30 mouse cellular contexts compared by ENCODE assay signal in the genomic region with DNA sequence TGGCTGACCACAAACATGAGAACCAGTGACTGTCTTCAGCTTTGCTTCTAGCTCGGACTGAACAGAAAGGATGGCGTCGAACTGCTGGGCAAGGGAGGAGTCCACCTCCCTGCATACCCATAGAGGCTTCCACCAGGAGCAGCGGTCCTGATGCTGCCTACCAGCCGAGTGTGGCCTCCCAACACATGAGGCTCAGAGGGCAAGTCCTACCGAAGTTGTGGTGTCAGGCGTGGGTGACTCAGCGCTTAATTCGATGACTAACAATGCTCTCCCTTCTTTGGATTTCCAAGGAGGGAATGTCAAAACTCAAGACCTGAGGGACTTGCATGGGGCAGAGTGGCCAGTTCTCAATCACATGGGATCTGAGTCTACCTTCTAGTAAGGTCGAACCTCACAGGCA. TPM values are rescaled to one million over a fixed set of nuclear protein-coding genes. Genes with fewer than 3 reads are reported as not detected.
DNase-seq lines count a peak whose midpoint lies in the region; ATAC-seq and TF ChIP-seq lines count a peak whose summit lies in the region.
"Had no signal": no experiment of that assay in that cellular context is flagged by ENCODE, and none has a peak within 500 bp of the region (broad histone marks: within the 10 kb centered on the region; RNA-seq: fewer than 3 reads in every experiment).

No protein-coding gene starts in this region.

- H3K27me3 ChIP-seq in C2C12 (ENCODE audit: control insufficient read depth, insufficient read depth, insufficient read length) (no peaks in the 10 kb centered on the region), Patski (no peaks in the 10 kb centered on the region)
- H3K27me3 ChIP-seq: embryonic facial prominence, embryonic 15.5 days; hindbrain, embryonic 13.5 days; stomach, embryonic 15.5 days had no signal

- peak; percentile 87 for DNase-seq in 3134 (ENCODE audit: extremely low read depth, insufficient read length, low spot score)
- DNase-seq in Patski (ENCODE audit: low read depth, low spot score): no peak
- no peak for DNase-seq in kidney, adult 8-10 months
- DNase-seq in cerebellum, adult 18-20 months: no peak
- no peak for DNase-seq in heart, postnatal 14 days
- DNase-seq in spleen, postnatal 10 days (ENCODE audit: low spot score in 2 of 2): no peak
- DNase-seq: cerebellum, adult 2 months; cerebellum, postnatal 36 days; forebrain, postnatal 0 days; gastrocnemius, postnatal 14 days; heart, adult 2 months; kidney, adult 11 months; lung, adult 18-20 months; lung, postnatal 10 days; midbrain, embryonic 14.5 days; right cerebral cortex, postnatal 4 days; thymus, adult 2 months had no signal

- POLR2A ChIA-PET in Patski (lab: Charles Lee): no interaction called here

- no peaks in the 10 kb centered on the region for H3K79me3 ChIP-seq in C2C12 (ENCODE audit: low read depth)

- H3K79me2 ChIP-seq in C2C12 (ENCODE audit: control insufficient read depth, insufficient read depth): no peaks in the 10 kb centered on the region

- intact Hi-C loops in heart, postnatal 14 days (cut with DNase I): no loop called here

- CTCF ChIA-PET in Patski (lab: Charles Lee): interaction anchor here (1.1 to 2.3 kb wide), 2 partner anchors 14 to 23 kb away, joined by 3 to 5 read pairs; no protein-coding TSS in a partner anchor

- H3K4me3 ChIP-seq in C2C12 (ENCODE audit: insufficient read depth, poor library complexity, severe bottlenecking): no peak overlapping the region
- H3K4me3 ChIP-seq: embryonic facial prominence, embryonic 15.5 days; heart, adult 2 months; heart, embryonic 13.5 days; hindbrain, embryonic 13.5 days; stomach, embryonic 15.5 days had no signal

- H3K36me3 ChIP-seq in C2C12 (ENCODE audit: control insufficient read depth, insufficient read depth): no peaks in the 10 kb centered on the region
- H3K36me3 ChIP-seq: embryonic facial prominence, embryonic 15.5 days; heart, embryonic 13.5 days; hindbrain, embryonic 13.5 days; stomach, embryonic 15.5 days had no signal

- in situ Hi-C loops in Patski (cut with MboI; ENCODE audit: low pct_unique_long_range_greater_than_20kb): no loop called here

- ATAC-seq in Patski: peak; percentile 44
- ATAC-seq in hematopoietic stem cell, adult 5-6 weeks (replicated peaks in 1 of 2; ENCODE audit: insufficient read depth in 1 of 2, low FRiP score in 2 of 2, low TSS enrichment in 1 of 2, low read depth in 1 of 2, poor library complexity in 2 of 2, severe bottlenecking in 2 of 2): peak; percentile 22 to 35; a peak in 3 of 4 replicates
- ATAC-seq: forebrain, postnatal 0 days had no signal

- TF ChIP-seq CTCF in C2C12 (IDR thresholded peaks at IDR 0.05; ENCODE audit: control insufficient read depth, insufficient read depth, insufficient read length) (no peak), Patski (IDR thresholded peaks at IDR 0.05) (no peak)

- no peak overlapping the region for H3ac ChIP-seq in C2C12 (ENCODE audit: control insufficient read depth, insufficient read length, low read depth)

TF ChIP-seq in C2C12, 6 proteins besides CTCF, POLR2A, EP300 and RAD21:
- TF ChIP-seq MAX (IDR thresholded peaks at IDR 0.05) (peak; percentile 90), MYOD1 (IDR thresholded peaks at IDR 0.05; ENCODE audit: control insufficient read depth, insufficient read length, low read depth) (no peak), MYOG (IDR thresholded peaks at IDR 0.05; ENCODE audit: control insufficient read depth, extremely low read depth, insufficient read length) (no peak), USF1 (IDR thresholded peaks at IDR 0.05; ENCODE audit: low read depth) (no peak), FOSL1 (IDR thresholded peaks at IDR 0.05; ENCODE audit: insufficient read depth, low read length, poor library complexity, severe bottlenecking) (peak; percentile 90), CEBPB (IDR thresholded peaks at IDR 0.05; ENCODE audit: low read depth) (no peak)

RNA-seq across cellular contexts. Expression of a gene that starts 7.9 kb away (rescaled TPM):
- polyA plus RNA-seq in C2C12 (2012; fragmentation: generic; extraction: Trizol): 0.04 TPM
- 0.08 TPM for polyA plus RNA-seq in Patski (2021)
- 0.30 and 0.50 TPM in 2 replicates for total RNA-seq in hematopoietic stem cell, adult 5-6 weeks (2017)
- total RNA-seq in heart, postnatal 14 days (2021): 1 to 10 TPM; 1.5 to 1.8 TPM

RNA-seq across cellular contexts. Expression of a gene that starts 28.0 kb away (rescaled TPM):
- not detected for polyA plus RNA-seq in C2C12 (2012; fragmentation: generic; extraction: Trizol)
- polyA plus RNA-seq in Patski (2021): not detected
- 0.94 TPM in 1 of 2 replicates, not detected in the other for total RNA-seq in hematopoietic stem cell, adult 5-6 weeks (2017)
- total RNA-seq in heart, postnatal 14 days (2021): not detected
- total RNA-seq: adrenal gland, postnatal 4 days; forebrain, postnatal 0 days; gastrocnemius, postnatal 14 days; heart, postnatal 25 days; layer of hippocampus, postnatal 10 days; left cerebral cortex, adult 8-10 months had no signal
- polyA plus RNA-seq: cerebellum, adult 2 months; embryonic facial prominence, embryonic 15.5 days; forebrain, postnatal 0 days; heart, adult 2 months; heart, embryonic 13.5 days; liver, embryonic 11.5 days; neural tube, embryonic 14.5 days; thymus, adult 2 months; urinary bladder, adult 2 months had no signal

RNA-seq across cellular contexts. Expression of a gene that starts 42.4 kb away (rescaled TPM):
- 10.7 TPM for polyA plus RNA-seq in C2C12 (2012; fragmentation: generic; extraction: Trizol)
- polyA plus RNA-seq in Patski (2021): 24.9 TPM
- total RNA-seq in hematopoietic stem cell, adult 5-6 weeks (2017): 17.1 and 22.6 TPM in 2 replicates
- total RNA-seq in heart, postnatal 14 days (2021): 10 to 100 TPM; 64.1 to 67.6 TPM
